Mouse (Mus musculus) small intestine, adult 2 months (tissue): ENCODE measurements around the gene Sult1b1.

Source experiments
- CTCF ChIP-seq: fragments of 200-500 bp; IDR thresholded peaks from 2 replicates; pipeline ENCODE4 v1.5.1; 2012; ENCODE audit warnings: low read depth, mild to moderate bottlenecking, control low read depth, inconsistent platforms, low read length, moderate library complexity, mixed read lengths; ENCODE audit not compliant: insufficient replicate concordance, insufficient read length; ENCODE audit errors: extremely low read depth
- POLR2A ChIP-seq: fragments of 200-500 bp; IDR thresholded peaks from 2 replicates; pipeline ENCODE4 v1.6.1; 2012; ENCODE audit warnings: low read depth, mild to moderate bottlenecking, control low read depth, inconsistent platforms, low read length, moderate library complexity

GRCm38 (mm10) chr5:87532288-87532687, 5.7 kb downstream of the Sult1b1 start:
- TF ChIP-seq POLR2A = no peak
- TF ChIP-seq CTCF = no peak
